ENCODE assay signal across 18 mouse cellular contexts in the genomic region with DNA sequence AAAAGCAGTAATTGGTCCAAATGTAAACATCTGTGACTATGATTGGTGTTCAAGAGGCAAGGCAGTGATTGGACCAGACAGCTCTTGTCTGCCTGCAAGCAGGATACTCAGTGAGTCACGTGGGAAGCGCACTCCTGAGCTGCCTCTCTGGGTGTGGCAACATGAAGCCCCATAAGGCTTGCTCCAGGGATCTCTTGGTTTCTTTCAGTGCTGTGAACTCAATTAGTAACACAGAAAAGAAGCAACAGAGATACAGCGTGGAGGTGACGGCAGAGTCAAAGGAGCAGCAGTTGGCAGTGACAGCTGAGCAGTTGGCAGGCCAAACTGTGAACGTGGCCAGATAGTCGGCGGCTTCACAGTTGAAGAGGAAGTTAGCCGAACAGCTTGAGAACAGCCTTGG.
DNase-seq lines count a peak whose midpoint lies in the region; ATAC-seq lines count a peak whose summit lies in the region.
"Had no signal": no experiment of that assay in that cellular context is flagged by ENCODE, and none has a peak within 500 bp of the region (broad histone marks: within the 10 kb centered on the region; RNA-seq: fewer than 3 reads in every experiment).

No protein-coding gene starts in this region.

- 52% methylated on average over 8 of the region's 8 CpGs for WGBS in hindbrain, embryonic 16.5 days
- WGBS in hindbrain, embryonic 14.5 days, result 73% methylated on average over 8 of the region's 8 CpGs
- 87% methylated on average over 8 of the region's 8 CpGs for WGBS in midbrain, embryonic 10.5 days

- no peak overlapping the region for H3K4me3 ChIP-seq in hindbrain, embryonic 16.5 days (ENCODE audit: low read length)
- no peak overlapping the region for H3K4me3 ChIP-seq in hindbrain, embryonic 14.5 days (replicated peaks; ENCODE audit: low read length)
- no peak overlapping the region for H3K4me3 ChIP-seq in midbrain, embryonic 10.5 days
- H3K4me3 ChIP-seq: heart, embryonic 15.5 days; limb, embryonic 12.5 days; midbrain, embryonic 13.5 days; neural tube, embryonic 13.5 days had no signal

- no peak for DNase-seq in hindbrain, embryonic 14.5 days (ENCODE audit: low spot score)
- DNase-seq in ZHBTc4 (ENCODE audit: low read depth, low spot score), result peak; percentile 76
- DNase-seq in cerebellum, postnatal 10 days, result peak; percentile 89 to 91
- peak; percentile 20 to 41 for DNase-seq in heart, postnatal 14 days
- no peak for DNase-seq in c-Kit-positive CD71-positive TER-119-positive erythroid progenitor cells, embryonic 14.5 days (ENCODE audit: low spot score)
- no peak for DNase-seq in midbrain, embryonic 10.5 days (ENCODE audit: low spot score)
- DNase-seq in right cerebral cortex, adult 2 months (ENCODE audit: low spot score in 2 of 2), result no peak
- DNase-seq: adrenal gland, postnatal 14 days; embryo, embryonic 11 days; kidney, adult 18-20 months; lung, embryonic 14.5 days; right cerebral cortex, postnatal 25 days had no signal

- ATAC-seq in hindbrain, embryonic 16.5 days, result peak; percentile 70; the same call in 1 of the 2 replicates
- no peak for ATAC-seq in hindbrain, embryonic 14.5 days (ENCODE audit: low FRiP score)
- ATAC-seq: midbrain, embryonic 13.5 days had no signal

- intact Hi-C loops in heart, postnatal 14 days (cut with DNase I), result no loop called here

- no peak overlapping the region for H3K9ac ChIP-seq in hindbrain, embryonic 16.5 days (ENCODE audit: low read depth, low read length)
- no peak overlapping the region for H3K9ac ChIP-seq in hindbrain, embryonic 14.5 days
- H3K9ac ChIP-seq: heart, embryonic 15.5 days; limb, embryonic 12.5 days; lung, embryonic 14.5 days; midbrain, embryonic 13.5 days; neural tube, embryonic 13.5 days had no signal

- no peak overlapping the region for H3K4me2 ChIP-seq in hindbrain, embryonic 16.5 days (ENCODE audit: low read length)
- H3K4me2 ChIP-seq in hindbrain, embryonic 14.5 days (replicated peaks), result no peak overlapping the region
- H3K4me2 ChIP-seq: heart, embryonic 15.5 days; limb, embryonic 12.5 days; lung, embryonic 14.5 days; midbrain, embryonic 13.5 days; neural tube, embryonic 13.5 days had no signal

- no peaks in the 10 kb centered on the region for H3K4me1 ChIP-seq in hindbrain, embryonic 16.5 days (ENCODE audit: control insufficient read depth, insufficient read depth, low read depth, low read length)
- H3K4me1 ChIP-seq in hindbrain, embryonic 14.5 days (replicated peaks; ENCODE audit: control insufficient read depth, insufficient read depth, low read length), result no peaks in the 10 kb centered on the region
- H3K4me1 ChIP-seq in midbrain, embryonic 10.5 days, result no peaks in the 10 kb centered on the region
- H3K4me1 ChIP-seq: limb, embryonic 12.5 days; midbrain, embryonic 13.5 days; neural tube, embryonic 13.5 days had no signal

- no peaks in the 10 kb centered on the region for H3K27me3 ChIP-seq in hindbrain, embryonic 16.5 days (replicated peaks; ENCODE audit: control insufficient read depth, insufficient read depth, low read length)
- no peaks in the 10 kb centered on the region for H3K27me3 ChIP-seq in hindbrain, embryonic 14.5 days (ENCODE audit: control insufficient read depth, insufficient read depth, low read length)
- no peaks in the 10 kb centered on the region for H3K27me3 ChIP-seq in midbrain, embryonic 10.5 days (ENCODE audit: low read depth, poor library complexity, severe bottlenecking)
- H3K27me3 ChIP-seq: heart, embryonic 15.5 days; limb, embryonic 12.5 days; midbrain, embryonic 13.5 days; neural tube, embryonic 13.5 days had no signal

- H3K9me3 ChIP-seq in hindbrain, embryonic 16.5 days (ENCODE audit: control insufficient read depth, low read length), result no peaks in the 10 kb centered on the region
- no peaks in the 10 kb centered on the region for H3K9me3 ChIP-seq in hindbrain, embryonic 14.5 days (ENCODE audit: control insufficient read depth, low read length)
- H3K9me3 ChIP-seq in midbrain, embryonic 10.5 days (replicated peaks), result no peaks in the 10 kb centered on the region
- H3K9me3 ChIP-seq: G1E; heart, embryonic 15.5 days; limb, embryonic 12.5 days; midbrain, embryonic 13.5 days; neural tube, embryonic 13.5 days had no signal

- no peak overlapping the region for H3K27ac ChIP-seq in hindbrain, embryonic 16.5 days (ENCODE audit: low read depth, low read length)
- no peak overlapping the region for H3K27ac ChIP-seq in hindbrain, embryonic 14.5 days
- no peak overlapping the region for H3K27ac ChIP-seq in midbrain, embryonic 10.5 days (replicated peaks)
- H3K27ac ChIP-seq: heart, embryonic 15.5 days; limb, embryonic 12.5 days; midbrain, embryonic 13.5 days; neural tube, embryonic 13.5 days had no signal

- no peaks in the 10 kb centered on the region for H3K36me3 ChIP-seq in hindbrain, embryonic 16.5 days (ENCODE audit: control insufficient read depth, insufficient read depth, low read length)
- H3K36me3 ChIP-seq in hindbrain, embryonic 14.5 days (replicated peaks; ENCODE audit: control insufficient read depth, insufficient read depth), result no peaks in the 10 kb centered on the region
- H3K36me3 ChIP-seq in midbrain, embryonic 10.5 days, result no peaks in the 10 kb centered on the region
- H3K36me3 ChIP-seq: G1E; heart, embryonic 15.5 days; limb, embryonic 12.5 days; midbrain, embryonic 13.5 days; neural tube, embryonic 13.5 days had no signal

Comparison
In these comparisons a context has a peak if more than half of its experiments do, and no peak if none do; other contexts are left out.
1. DNase-seq: peak in ZHBTc4 (single experiment), cerebellum, postnatal 10 days (2 of 2) and heart, postnatal 14 days (2 of 2); none in hindbrain, embryonic 14.5 days (single experiment), c-Kit-positive CD71-positive TER-119-positive erythroid progenitor cells, embryonic 14.5 days (single experiment), midbrain, embryonic 10.5 days (single experiment) and right cerebral cortex, adult 2 months (0 of 2).